Mouse (Mus musculus) adrenal gland, postnatal 0 days (tissue): ENCODE results near the gene Zfp536. TPM values are rescaled to one million over a fixed set of nuclear protein-coding genes. Genes with fewer than 3 reads are reported as not detected.

ENCODE experiments used
- polyA plus RNA-seq: library from polyadenylated mRNA; unstranded; fragments of >200 nt; fragmentation: Nextera tagmentation; extraction: Ambion mirVana; gene quantifications from 2 replicates; pipeline ENCODE4 v1.2.1, GENCODE M21; 2015

Gene Zfp536
- 2.1 and 2.2 TPM in 2 replicates for polyA plus RNA-seq

DNA sequence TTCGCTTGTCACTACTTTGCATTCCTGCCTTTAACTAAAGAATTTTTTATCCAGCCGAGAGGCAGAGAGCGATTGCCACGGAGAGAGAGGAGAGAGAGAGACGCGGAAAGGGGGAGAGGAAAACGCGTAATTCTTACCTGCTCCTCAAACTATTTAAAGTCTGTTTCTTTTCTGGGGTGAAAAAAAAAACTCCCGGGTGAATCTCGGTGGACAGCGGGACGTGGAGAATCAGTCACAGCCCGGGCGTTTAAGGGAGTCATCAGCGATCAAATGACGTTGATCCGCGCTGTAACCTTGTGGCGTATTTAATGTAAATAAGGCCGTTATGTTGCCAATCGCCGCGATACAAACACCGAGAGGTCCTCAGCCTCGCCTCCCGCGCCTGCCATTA, at the start of gene Zfp536:
Zfp536 (minus strand) TSS at position 330 of the 391 bp plus-strand sequence.

Other genes starting within 250 kb of the Zfp536 start
- gene Uri1, start 249.9 kb upstream of the Zfp536 start, polyA plus RNA-seq, result 34.1 and 54.0 TPM in 2 replicates